Mouse (Mus musculus): ENCODE measurements at regions not wholly inside any gene's neighbourhood (a gene's known extent, or its start where the extent isn't known, plus 50 kb on each side); places are given as distances from the start of the nearest gene placed in this dataset.

DNA sequence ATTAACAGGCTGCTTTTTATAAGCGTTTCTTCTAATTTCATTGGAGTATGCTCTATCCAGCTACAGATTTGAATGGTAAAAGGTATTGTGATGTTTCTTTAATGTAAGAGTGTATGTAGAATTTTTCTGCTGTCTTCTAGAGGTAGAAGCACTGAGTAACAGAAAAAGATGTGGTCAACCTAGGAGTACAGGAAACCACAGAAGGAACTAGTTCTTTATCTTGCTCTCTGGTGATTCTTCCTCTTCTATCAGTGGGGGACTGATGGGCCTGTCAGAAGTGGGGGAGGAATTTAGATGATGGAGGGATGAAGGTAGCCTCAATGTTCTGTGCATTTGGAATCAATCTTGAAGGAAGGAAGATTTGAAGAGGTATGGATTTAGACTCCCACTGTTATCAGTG is 1031.9 kb downstream of the Car8 start:
- DNase-seq: no peak

DNA sequence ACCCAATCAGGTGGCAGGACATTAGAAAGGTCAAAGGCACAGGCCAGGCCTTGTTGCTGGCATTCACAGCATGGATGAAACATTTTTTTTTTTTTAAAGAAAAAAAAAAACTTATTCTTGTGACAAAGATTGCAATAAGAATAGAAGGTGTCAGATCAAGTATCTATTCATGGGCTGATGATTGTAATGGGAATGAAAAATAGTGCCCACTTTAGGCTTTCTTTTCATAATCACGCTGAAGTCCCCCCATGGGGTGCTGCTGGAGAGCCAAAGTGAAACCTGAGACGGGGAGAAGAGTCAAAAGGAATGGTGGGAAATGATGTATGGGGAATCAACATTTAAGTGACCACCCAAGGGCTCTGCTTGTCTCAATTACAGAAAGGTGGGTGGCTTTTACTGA is 1037.0 kb downstream of the Car8 start:
- DNase-seq: no peak

DNA sequence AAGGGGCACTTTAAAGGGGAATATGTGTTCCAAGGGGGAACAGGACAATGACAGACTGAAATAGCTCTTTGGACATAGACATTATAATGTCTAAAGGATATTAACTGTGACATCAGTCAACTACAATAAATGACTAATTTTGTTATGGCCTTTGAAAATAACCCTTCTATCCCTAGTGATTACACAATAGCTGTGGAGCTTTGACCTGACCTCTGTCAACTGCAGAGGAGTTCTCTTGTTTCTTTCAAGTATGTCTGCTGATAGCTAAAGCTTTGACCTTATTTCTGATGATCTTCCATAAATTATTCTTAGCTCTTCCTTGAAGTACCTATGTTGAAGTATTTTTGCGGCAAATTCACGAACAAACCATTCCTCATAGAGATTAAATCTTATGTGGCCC is 1038.9 kb downstream of the Car8 start:
- no peak for DNase-seq

DNA sequence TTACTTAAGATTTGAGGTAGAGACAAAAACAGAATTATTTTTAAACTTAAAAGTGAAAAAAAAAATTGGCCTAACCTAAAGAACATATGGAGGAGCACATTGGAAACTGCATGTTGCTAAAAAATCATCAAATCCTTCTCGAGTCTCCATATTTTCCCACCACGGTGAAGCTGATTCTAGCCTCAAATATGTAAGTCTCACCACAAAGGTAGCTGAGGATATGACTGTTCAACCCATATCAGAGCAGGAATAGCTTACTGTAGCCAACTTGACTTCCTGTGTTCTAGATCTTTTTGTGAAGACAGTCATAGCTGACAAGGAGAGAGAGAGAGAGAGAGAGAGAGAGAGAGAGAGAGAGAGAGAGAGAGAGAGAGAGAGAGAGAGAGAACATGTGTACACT is 1039.8 kb downstream of the Car8 start:
- DNase-seq: no peak

DNA sequence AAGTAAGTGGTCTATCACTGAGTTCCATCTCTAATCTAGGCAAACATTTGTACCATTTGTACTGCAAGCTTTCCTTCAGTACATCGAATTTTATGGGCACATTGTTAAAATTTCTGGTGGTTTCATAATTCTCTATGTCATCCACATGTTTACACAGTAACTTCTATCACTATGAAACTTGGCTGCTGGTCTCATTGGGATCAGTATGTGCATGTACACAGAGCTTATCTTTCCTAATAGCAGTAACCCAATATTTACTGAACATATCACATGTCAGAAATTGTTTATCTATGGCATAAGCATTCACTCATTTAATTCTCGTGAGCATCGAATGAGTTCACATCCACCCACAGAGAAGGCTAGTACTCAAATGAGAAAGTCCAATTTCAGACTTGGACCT is 1042.3 kb downstream of the Car8 start:
- DNase-seq: no peak

DNA sequence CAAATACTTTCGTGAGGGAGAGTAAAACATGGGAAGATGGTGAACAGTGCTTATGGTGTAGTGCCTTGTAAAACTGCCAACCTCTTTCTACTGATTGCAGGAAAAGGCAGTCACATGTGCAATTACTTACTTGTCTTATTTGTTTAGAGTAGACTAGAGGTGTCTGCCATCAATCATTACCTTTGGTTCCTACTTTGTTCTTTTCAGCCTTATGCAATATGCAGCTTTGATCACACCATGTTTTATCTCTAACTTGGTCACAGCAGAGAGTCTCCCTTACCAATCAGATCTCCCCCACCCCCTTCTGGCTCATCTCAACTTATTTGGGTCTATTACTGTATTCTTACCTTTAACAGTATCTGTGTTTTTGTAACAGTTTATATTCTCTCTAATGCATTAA is 1043.2 kb downstream of the Car8 start:
- no peak for DNase-seq

DNA sequence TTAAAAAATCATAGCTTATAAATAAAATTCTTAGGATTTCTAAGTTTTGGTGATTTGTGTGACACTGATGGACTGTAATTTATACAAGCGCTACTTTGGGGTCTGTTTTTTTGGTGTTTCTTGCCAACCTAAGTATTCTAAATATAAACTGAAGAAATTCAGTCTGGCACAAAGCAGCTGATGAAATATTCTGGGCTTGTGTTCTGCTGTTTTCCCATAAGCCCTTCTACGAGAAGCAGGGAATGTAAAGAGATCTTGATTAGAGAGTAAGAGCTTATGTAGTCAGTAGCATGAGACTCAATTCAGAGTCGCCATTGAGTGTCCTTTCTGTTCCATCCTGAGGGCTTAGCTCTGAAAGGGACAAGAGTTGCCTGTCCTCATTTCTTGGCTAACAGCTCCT is 1046.9 kb downstream of the Car8 start:
- no peak for DNase-seq

DNA sequence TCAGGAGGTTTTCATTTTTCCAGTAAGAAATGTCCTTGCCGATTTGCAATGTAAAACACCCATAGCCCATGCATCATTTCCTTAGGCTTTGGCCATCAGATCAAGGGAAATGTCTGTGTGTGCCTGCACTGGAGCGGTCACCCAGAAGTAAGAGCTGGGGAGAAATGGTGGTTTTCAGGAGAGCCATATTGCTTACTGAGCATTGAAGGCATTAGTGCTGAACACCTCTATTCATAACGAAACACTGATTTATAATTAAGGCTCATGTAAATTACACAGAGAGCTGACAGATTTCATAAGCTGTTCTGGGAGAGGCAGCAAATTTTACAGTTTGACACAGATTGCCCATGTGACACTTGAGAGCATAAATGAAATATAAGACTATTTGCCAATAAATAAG is 1047.6 kb downstream of the Car8 start:
- DNase-seq: no peak

DNA sequence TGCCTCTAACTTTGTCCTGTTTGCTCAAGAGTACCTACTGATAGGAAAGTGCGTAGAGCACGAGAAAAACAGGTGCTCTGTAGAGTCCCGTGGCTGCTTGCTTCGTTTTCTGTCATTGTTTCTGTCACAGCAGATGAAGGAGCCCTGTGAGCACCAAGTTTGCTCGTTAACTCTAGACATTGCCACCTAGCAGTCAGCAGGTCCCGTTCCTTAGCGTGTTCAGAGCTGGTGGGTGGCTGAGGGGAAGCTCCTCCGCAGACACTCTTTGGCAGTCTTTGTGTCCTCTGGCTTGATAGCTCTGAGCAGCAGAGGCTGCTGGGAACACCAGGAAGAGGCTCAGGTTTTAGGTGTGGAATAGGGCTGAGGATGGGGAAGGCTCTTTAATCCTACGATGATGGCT is 1063.8 kb downstream of the Car8 start:
- no peak for DNase-seq

DNA sequence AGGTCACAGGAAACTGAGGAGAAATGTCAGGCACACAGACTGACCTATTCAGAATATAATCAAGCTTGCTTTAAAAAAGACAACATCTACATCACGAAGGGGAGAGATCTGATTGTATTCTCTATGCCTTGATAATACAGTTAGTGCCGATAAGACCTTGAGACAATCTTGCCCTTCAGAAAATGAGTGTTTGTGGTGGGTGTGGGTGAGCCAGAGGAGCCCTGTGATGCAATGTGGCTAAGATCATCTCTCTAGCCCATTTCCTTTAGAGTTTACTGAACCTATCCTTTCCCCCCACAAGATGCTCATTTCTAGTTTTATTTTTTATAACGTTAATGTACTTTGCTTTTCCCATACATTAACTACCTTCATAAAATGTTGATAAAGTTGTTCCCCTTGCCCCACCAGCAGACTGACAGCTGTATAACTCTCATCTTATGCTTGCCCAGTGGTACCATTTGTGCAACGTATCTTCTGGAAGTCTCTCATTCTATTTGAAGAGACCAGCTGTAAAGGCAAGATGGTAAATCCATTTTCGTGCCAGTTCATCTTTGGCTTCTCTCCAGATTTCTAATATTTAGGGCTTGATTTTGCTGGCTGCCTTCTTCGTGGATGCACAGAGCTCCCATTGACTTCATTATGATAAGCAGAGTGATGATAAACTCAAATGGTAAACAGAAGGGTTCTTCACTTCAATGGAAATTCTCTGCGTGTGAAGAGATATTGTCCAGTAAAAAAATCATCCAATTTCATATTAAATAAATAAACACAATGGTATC is 1066.1 kb downstream of the Car8 start:
- no peak for DNase-seq

DNA sequence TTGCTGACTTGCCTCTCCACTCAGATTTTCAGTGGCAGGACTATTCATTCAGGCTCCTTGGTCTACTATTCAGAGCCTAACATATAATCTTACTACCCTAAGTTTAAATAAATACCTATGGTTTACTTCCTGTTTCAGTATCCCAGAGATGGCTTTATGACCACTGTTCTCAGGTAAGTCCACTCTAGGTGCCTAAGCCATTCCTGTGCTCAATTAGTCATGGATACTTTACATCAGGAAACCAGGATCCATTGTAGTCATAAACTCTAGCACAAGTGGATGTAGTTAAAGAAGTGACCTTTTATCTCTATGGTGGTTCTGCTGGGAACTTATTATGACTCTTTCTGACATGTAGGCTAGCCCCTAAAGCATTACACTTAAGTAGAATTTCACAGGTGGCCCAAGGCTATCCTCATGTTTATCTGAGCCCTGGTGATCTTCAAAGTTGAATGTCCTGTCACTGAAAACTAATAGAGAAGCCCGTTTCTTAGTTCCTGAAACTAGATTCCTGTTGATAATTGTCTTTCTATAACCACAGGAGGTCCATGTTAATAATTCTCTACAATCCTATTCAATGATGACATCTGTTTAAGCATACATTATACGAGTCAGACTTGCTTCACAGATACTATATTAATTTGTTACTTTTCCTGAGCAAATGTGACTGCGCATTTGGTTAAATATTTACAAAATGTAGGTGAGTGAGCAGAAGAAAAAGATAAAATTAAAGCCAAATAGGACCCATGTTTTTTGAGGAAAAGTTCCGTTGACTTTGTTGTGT is 1067.0 kb downstream of the Car8 start:
- no peak for DNase-seq

DNA sequence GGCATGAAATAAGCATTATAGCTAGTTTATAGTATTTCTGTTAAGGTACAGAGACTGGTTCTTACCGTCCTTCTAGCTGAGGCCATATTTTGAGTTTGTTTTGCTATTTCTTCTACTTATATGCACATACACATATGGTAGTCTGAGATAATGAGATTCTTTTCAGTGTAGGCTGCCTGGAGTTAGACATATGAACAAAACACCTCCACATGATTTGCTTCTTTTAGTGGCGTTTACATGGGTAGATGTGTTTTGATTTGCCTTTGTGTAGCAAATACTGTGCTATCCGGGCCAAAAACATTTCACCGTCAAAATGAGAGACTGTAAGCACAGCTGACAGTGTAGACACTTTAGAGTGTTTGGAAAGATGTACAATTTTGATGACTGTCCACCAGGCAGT is 1077.4 kb downstream of the Car8 start:
- DNase-seq: no peak

DNA sequence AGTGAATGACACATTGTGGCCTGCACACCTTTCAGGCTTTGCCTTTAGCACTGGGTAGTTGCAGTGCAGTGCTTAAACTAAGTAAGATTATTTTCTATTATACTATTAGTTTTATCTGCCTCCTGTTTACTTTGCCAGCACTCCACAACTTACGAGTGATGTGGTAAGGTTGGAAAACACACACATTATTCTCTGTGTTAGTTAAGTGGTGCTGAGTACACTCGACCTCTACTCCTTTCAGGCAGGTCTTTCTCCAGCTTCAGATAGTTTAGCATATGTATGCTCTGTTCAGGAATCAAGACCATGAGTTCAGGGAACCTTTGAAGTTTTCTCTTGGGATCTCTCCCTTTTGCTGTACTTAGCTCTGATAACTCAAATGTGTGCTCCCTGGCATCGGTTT is 1081.0 kb downstream of the Car8 start:
- no peak for DNase-seq

DNA sequence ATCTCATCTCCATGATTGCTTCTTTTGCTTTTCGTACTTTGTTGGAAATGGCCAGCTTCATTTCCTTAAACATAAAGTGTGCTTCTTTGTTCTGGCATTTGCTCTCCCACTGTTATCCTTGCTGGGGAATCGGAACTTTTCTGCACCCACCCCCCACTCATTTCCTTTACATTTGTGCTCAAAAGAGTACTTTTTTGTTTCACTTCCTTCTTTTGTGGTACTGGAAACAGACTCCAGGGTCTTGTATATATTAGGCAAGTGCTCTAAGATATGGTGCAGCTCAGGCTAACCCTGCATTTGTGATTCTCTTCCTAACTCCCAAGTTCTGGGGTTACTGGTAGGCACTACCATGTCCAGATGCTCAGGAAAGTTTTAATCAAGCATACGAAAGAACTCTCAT is 1084.6 kb downstream of the Car8 start:
- DNase-seq: no peak

DNA sequence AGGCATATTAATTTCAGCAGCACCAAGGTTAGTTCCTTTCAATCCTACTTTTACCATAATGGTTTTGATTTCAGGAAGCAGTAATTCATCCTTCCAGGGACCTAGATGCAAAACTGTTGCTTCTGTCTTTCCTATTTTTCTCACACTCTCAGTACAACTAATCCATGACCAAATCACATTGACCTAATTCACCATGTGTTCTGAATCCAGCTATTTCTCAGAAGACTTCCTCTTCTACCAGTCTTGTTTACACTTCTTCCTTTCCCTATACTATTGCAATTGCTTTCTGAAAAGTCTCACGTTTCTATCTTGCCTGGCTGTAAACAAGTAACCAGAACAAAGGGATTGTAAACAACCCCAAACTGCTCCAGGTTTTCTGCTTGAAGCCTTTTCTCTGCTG is 1085.0 kb downstream of the Car8 start:
- no peak for DNase-seq

DNA sequence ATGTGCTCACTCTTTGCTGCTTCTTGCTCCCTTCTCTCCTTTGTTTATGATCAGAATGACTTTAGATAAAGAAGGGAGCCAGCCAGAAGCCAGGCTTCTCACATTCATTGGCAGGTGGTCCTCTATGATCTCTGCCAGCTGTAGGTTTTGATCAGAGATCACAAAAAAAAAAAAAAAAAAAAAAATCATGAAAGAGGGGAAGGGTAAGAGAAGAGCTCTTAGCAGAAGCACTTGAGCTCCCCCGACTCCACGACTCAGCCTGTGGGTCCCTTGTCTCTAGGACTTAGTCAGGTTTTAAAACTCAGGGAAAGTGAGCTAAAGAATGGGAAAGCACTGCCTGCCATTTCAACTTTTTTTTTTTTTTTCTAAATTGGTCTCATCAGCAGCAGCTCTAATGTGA is 1093.1 kb downstream of the Car8 start:
- DNase-seq: no peak

DNA sequence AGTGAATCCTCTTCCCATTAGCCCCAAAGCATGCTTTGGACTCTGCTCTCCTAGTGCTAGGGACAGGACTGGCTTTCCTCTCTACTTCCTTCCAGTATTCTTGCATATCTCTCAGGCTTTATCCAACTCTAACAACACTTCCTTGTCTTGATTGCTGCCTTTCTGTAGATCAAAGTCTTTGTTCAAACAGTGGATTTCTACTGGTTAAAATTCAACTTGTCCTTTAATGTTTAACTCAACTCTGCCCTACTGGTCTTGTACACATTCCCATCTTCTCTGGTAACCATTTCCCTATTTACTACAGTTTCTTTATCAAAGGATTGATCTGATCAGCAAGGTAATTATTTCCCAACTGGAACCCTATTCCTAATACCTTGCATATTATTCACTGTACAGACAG is 1094.6 kb downstream of the Car8 start:
- DNase-seq: no peak

DNA sequence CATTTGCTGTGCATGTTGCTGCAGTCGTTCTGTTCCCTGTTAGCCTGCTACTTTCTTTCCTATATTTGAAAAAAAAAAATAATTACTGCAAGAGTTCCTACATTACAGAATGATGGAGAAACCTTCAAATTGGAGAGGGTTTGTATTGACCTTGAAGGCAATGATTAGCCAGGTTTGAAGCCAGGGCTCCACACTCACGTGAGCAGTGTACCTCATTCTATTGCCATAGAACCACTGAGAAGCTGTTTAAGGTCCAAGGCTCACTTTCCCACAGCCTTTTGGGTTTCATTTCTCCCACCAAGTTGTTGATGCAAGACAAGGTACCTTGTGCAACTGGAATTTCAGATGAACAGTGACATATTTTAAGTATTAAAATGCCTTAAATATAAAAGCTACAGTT is 1095.2 kb downstream of the Car8 start:
- DNase-seq: no peak

DNA sequence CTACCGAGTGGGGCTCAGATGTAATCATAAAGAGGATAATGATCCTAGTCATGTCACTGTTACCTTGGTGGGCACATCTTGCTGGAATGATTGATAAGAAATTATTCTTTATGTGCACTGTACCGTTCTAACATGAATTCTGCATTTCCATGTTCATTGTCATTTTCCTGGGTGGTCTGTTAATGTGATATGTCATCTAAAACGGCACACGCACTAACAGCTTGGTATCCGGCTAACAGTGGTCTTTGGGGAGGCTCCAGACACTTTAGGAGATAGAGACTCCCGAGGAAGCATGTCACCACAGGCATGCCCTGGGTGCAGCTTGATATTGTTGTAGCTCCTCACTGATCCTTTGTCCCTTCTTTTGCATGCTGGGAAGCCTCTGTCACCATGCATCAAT is 1096.1 kb downstream of the Car8 start:
- no peak for DNase-seq

DNA sequence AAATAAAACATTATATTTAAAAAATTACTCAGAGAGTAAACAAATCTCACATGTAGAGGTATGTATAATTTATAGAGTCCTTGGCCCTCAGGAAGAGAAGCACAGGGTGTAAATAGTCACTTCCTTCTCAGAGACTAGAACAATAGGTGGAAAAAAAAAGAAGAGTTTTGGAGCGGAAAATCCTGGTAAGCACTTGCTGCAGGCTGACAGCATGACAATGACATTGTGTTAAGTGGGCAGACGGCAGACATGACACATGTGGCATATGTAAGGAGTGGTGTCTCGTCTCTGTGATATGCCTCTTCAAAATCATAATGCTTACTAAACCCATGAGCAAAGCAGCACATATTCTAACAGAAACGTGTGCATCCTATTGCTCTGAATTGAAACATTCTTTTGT is 1126.7 kb downstream of the Car8 start:
- no peak for DNase-seq

DNA sequence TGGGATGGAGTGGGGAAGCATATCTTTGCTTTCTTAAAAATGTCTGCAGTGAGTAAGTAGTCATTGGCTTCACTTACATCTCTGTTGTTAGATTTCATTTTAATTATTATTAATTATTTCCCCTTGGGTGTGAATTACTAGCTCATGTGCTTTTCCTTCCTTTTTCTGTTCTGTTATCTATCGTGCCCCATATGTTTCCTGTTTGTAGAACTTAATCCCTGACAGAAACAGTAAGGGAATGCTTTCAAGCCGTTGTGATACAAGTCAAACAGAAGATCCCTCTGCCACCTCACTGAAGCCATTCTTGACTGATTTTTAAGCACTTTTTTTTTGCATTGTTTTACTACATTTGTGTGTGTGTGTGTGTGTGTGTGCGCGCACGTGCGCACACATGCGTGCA is 1145.9 kb downstream of the Car8 start:
- DNase-seq: no peak

DNA sequence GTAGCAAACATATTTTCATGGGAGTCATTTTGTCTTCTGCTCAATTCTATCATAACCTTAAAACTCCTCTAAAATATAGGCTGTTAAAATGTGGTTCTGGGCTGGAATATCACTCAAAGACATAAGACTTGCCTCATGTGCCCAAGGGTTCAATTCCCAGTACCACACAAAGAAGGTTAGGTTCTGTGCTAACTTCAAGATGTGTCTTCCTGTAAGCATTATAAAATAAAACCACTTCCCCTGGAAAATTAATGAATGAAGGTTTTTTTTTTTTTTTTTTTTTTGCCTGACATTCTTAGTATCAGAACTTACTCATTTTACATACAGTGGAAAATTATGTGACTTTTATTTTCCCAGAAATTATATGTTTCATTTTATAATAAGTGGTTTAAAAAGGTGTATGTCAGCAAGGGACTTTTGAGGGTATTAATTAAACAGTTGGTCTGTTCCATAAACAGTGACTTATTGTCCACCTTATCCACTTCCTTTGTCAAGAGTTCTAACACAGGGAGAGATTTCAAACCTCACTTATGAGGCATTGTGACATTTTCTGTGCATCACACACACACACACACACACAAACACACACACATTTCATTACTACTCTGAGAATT is 1147.5 kb downstream of the Car8 start:
- no peak for DNase-seq
